ENCODE assay signal across 21 mouse cellular contexts in genomic region chr8:124691706-124692105, GRCm38 (mm10). TPM values are rescaled to one million over a fixed set of nuclear protein-coding genes. Genes with fewer than 3 reads are reported as not detected.
"Had no signal": no experiment of that assay in that cellular context is flagged by ENCODE, and none has a peak within 500 bp of the region (broad histone marks: within the 10 kb centered on the region; RNA-seq: fewer than 3 reads in every experiment).

No protein-coding gene starts in this region.

- H3K4me3 ChIP-seq: intestine, embryonic 15.5 days; kidney, embryonic 15.5 days; limb, embryonic 12.5 days; limb, embryonic 15.5 days; megakaryocyte, embryonic 14.5 days; midbrain, embryonic 10.5 days; midbrain, embryonic 13.5 days; myocyte; neural tube, embryonic 13.5 days had no signal

- ATAC-seq: intestine, embryonic 15.5 days; liver, postnatal 0 days; midbrain, embryonic 13.5 days; midbrain, embryonic 16.5 days had no signal

- H3K27me3 ChIP-seq: intestine, embryonic 15.5 days; kidney, embryonic 15.5 days; limb, embryonic 12.5 days; limb, embryonic 15.5 days; megakaryocyte, embryonic 14.5 days; midbrain, embryonic 13.5 days; neural tube, embryonic 13.5 days had no signal

- H3K4me1 ChIP-seq: kidney, embryonic 15.5 days; limb, embryonic 12.5 days; limb, embryonic 15.5 days; midbrain, embryonic 10.5 days; midbrain, embryonic 13.5 days; neural tube, embryonic 13.5 days had no signal

- H3K9me3 ChIP-seq: intestine, embryonic 15.5 days; kidney, embryonic 15.5 days; limb, embryonic 12.5 days; limb, embryonic 15.5 days; megakaryocyte, embryonic 14.5 days; midbrain, embryonic 10.5 days; midbrain, embryonic 13.5 days; neural tube, embryonic 13.5 days had no signal

- DNase-seq: kidney, adult 11 months; kidney, adult 8-10 months; kidney, postnatal 14 days; kidney, postnatal 4 days; left cerebral cortex, postnatal 4 days; liver, postnatal 0 days; thymus, adult 2 months; thymus, postnatal 25 days had no signal

- H3K4me2 ChIP-seq: intestine, embryonic 15.5 days; kidney, embryonic 15.5 days; limb, embryonic 12.5 days; limb, embryonic 15.5 days; liver, embryonic 11.5 days; midbrain, embryonic 13.5 days; neural tube, embryonic 13.5 days had no signal

- H3K9ac ChIP-seq: intestine, embryonic 15.5 days; kidney, embryonic 15.5 days; limb, embryonic 12.5 days; limb, embryonic 15.5 days; liver, embryonic 14.5 days; liver, postnatal 0 days; midbrain, embryonic 13.5 days; neural tube, embryonic 13.5 days had no signal

- H3K27ac ChIP-seq: intestine, embryonic 15.5 days; kidney, embryonic 15.5 days; limb, embryonic 12.5 days; limb, embryonic 15.5 days; liver, embryonic 14.5 days; midbrain, embryonic 10.5 days; midbrain, embryonic 13.5 days; neural tube, embryonic 13.5 days had no signal

RNA-seq across cellular contexts. Expression of gene Fam89a, which starts 59.9 kb away (rescaled TPM):
- total RNA-seq: neutrophil, adult 5-6 weeks had no signal
